Mouse (Mus musculus): ENCODE data around the gene Ccdc157. TPM values are rescaled to one million over a fixed set of nuclear protein-coding genes. Genes with fewer than 3 reads are reported as not detected.
"Not testable (repeated sequence)": the region's sequence is repeated elsewhere in the genome, so short reads cannot be mapped to it uniquely, and the experiment has no call there.

Ccdc157 gene
- polyA plus RNA-seq, 1 experiment from 2014 or later = 5.3 TPM

- Histone ChIP-seq H3K36me3 (ENCODE audit: poor library complexity, severe bottlenecking) (peaks cover 68% of the 10 kb centered on the region), H3K9me3 (replicated peaks) (no peaks in the 10 kb centered on the region), H3K4me2 (no peak overlapping the region), H3K4me1 (no peaks in the 10 kb centered on the region), H3K27me3 (no peaks in the 10 kb centered on the region), H3K9ac (no peak overlapping the region), H3K4me3 (no peak overlapping the region), H3K27ac (no peak overlapping the region)
- WGBS = 92% methylated on average over 21 of the region's 21 CpGs
- no peak for ATAC-seq
These were observed 16.6 kb downstream of the Ccdc157 start for GRCm38 (mm10) chr11:4143281-4144062.

DNA sequence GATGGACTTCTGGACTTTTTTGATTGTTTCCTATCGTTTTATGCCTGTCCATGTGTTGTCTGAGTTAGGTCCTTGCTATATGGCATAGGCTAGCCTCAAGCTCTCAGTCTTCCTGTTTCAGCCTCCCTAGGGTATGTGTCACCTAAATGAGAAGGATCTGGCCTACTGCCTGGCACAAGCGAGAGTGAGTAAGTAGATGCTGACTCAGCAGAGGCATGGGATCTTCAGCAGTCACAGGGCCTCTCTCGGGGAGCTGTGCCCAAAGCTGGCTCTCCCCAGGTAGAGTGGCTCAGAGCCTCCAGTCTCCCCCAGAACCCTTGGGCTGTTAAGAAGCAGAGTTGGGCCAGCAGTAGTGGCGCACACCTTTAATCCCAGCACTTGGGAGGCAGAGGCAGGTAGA, 17.7 kb downstream of the Ccdc157 start:
- no peak overlapping the region for H3K4me3 ChIP-seq
- H3K27ac ChIP-seq = no peak overlapping the region
- no peaks in the 10 kb centered on the region for H3K9me3 ChIP-seq (replicated peaks)
- no peak overlapping the region for H3K9ac ChIP-seq
- H3K4me2 ChIP-seq = no peak overlapping the region
- H3K27me3 ChIP-seq = no peaks in the 10 kb centered on the region
- peaks cover 77% of the 10 kb centered on the region for H3K36me3 ChIP-seq (ENCODE audit: poor library complexity, severe bottlenecking)
- WGBS = 89% methylated on average over 4 of the region's 4 CpGs
- no peak for ATAC-seq
- peaks cover 7% of the 10 kb centered on the region; the same call in 1 of the 2 replicates for H3K4me1 ChIP-seq

GRCm38 (mm10) chr11:4141505-4141904, 18.6 kb downstream of the Ccdc157 start:
- no peak overlapping the region for H3K4me2 ChIP-seq
- no peak overlapping the region for H3K4me3 ChIP-seq
- peaks cover 16% of the 10 kb centered on the region for H3K4me1 ChIP-seq
- no peak overlapping the region for H3K9ac ChIP-seq
- ATAC-seq = no peak
- no peaks in the 10 kb centered on the region for H3K9me3 ChIP-seq (replicated peaks)
- no peak overlapping the region for H3K27ac ChIP-seq
- peaks cover 81% of the 10 kb centered on the region for H3K36me3 ChIP-seq (ENCODE audit: poor library complexity, severe bottlenecking)
- H3K27me3 ChIP-seq = no peaks in the 10 kb centered on the region

GRCm38 (mm10) chr11:4138964-4139363, 21.1 kb downstream of the Ccdc157 start:
- Histone ChIP-seq H3K9me3 (replicated peaks) (no peaks in the 10 kb centered on the region), H3K27ac (no peak overlapping the region), H3K4me2 (no peak overlapping the region), H3K27me3 (no peaks in the 10 kb centered on the region), H3K36me3 (ENCODE audit: poor library complexity, severe bottlenecking) (peaks cover 71% of the 10 kb centered on the region), H3K4me3 (no peak overlapping the region), H3K9ac (no peak overlapping the region), H3K4me1 (peaks cover 26% of the 10 kb centered on the region)
- 78% methylated on average over 2 of the region's 2 CpGs for WGBS
- ATAC-seq = no peak

DNA sequence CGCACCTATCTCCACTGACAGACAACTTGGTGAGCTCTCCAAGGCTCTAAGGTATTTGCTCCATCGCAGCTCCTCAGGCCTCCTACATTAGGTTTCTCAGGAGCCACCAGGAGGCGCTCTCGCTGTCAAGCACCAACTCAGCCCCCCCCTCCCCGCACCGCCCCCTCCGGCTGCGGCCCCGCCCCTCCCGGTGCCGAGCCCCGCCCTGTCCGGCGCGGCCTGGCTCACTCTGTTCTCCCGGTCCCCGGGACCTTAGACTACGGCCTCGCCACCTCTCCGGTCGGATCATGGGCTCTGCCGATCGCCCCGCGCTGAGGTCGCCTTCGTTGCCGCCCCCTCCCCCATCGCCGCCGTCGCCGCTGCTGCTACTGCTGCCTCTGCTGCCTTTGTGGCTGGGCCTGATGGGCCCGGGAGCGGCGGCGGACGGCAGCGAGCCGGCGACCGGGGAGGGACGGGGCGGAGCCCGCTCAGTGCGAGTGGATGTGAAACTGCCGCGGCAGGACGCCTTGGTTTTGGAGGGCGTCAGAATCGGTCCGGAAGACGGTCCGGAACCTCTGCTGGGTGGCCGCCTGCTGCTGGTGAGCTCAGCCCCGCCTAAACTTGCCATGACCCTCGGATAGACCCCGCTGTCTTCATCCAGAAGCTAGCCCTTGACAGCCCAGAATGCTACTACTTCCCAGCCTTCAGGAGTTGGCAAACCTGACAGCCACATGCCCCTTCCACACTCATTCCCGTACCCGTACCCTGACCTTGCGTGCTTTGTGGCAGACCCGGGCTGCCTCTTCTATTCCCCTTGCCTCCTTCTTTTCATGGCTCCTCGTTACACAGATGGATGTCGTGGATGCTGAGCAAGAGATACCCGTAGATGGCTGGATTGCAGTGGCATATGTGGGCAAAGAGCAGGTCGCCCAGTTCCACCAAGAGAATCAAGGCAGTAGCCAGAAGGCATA, 24.8 kb downstream of the Ccdc157 start, which contains the start of gene Rnf215:
Gene Rnf215 (plus strand): TSS at position 217 of the 950 bp plus-strand sequence.
- Histone ChIP-seq H3K27me3 (no peaks in the 10 kb centered on the region), H3K27ac (peak within 1 kb of the TSS; percentile 76), H3K36me3 (ENCODE audit: poor library complexity, severe bottlenecking) (peaks cover 35% of the 10 kb centered on the region), H3K9ac (peak within 1 kb of the TSS; percentile 87), H3K4me1 (peaks cover 26% of the 10 kb centered on the region), H3K9me3 (replicated peaks) (no peaks in the 10 kb centered on the region), H3K4me2 (peak within 1 kb of the TSS; percentile 91), H3K4me3 (peak within 1 kb of the TSS; percentile 71)
- 2% methylated on average over 62 of the region's 66 CpGs for WGBS
- peak; percentile 92 for ATAC-seq

DNA sequence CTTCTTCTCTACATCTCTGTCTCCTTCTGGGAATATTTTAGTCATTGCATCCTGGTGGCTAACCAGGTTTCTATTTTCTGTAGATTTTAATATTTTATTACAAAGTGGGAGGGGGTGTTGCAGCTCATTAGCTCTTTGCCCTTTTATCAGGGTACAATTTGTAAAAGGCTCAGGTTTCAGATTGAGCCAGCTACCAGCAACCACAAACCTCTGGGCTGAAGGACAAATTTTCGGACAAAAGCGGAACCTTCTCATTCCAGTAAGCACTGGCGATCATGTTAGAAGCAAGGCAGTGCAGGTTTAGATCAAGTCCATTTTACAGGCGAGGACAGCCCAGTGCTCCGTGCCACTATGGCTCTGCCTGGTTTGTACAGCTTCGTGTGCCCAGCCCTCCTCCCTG, 25.7 kb downstream of the Ccdc157 start:
- no peaks in the 10 kb centered on the region for H3K27me3 ChIP-seq
- peak overlapping the region; percentile 71 for H3K4me3 ChIP-seq
- ATAC-seq = no peak
- H3K9ac ChIP-seq = no peak overlapping the region
- H3K4me2 ChIP-seq = peak overlapping the region; percentile 91
- H3K36me3 ChIP-seq (ENCODE audit: poor library complexity, severe bottlenecking) = peaks cover 27% of the 10 kb centered on the region
- peaks cover 26% of the 10 kb centered on the region for H3K4me1 ChIP-seq
- H3K27ac ChIP-seq = no peak overlapping the region
- 57% methylated on average over 6 of the region's 6 CpGs for WGBS
- no peaks in the 10 kb centered on the region for H3K9me3 ChIP-seq (replicated peaks)

DNA sequence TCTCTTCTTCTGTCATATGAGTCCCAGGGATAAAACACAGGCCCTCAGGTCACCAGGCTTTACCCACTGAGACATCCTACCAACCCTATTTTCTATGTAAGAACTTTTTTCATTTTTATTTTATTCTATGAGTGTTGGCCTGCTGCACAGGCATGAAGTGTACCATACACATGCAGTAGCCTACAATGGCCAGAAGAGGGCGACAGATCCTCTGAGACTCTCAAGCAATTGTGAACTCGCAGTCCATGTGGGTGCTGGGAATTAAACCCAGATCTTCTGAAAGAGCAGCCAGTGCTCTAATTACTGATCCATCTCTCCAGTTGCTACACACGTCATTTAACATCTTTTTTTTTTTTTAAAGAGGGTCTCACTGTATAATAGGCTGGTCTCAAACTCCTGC, 26.6 kb downstream of the Ccdc157 start:
- ATAC-seq = no peak
- H3K36me3 ChIP-seq (ENCODE audit: poor library complexity, severe bottlenecking) = peaks cover 18% of the 10 kb centered on the region
- WGBS = 57% methylated on average over 3 of the region's 3 CpGs
- H3K9me3 ChIP-seq (replicated peaks) = no peaks in the 10 kb centered on the region
- no peak overlapping the region for H3K27ac ChIP-seq
- no peak overlapping the region for H3K4me3 ChIP-seq
- H3K27me3 ChIP-seq = no peaks in the 10 kb centered on the region
- H3K4me2 ChIP-seq = no peak overlapping the region
- peaks cover 26% of the 10 kb centered on the region for H3K4me1 ChIP-seq
- H3K9ac ChIP-seq = no peak overlapping the region

DNA sequence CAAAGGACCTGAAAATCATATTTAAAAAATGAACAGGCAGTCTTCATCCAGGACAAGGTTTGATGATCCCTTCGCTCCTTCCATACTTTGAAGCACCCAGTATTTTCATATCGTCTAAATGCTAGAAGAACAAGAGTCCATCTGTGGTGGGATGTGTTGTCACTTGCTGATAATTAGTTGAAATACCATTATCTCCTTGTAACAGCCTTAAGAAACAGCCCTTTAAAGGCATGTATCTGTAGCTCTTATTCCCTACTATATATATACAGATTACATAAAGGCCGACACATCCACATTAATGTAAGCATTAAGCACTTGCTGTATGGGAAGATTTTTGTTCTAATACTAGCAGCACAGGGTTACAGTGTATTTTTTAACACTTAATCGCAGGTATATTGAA, 31.6 kb downstream of the Ccdc157 start:
- not testable (repeated sequence) for H3K27me3 ChIP-seq; H3K4me3 ChIP-seq; H3K4me2 ChIP-seq; H3K9ac ChIP-seq; H3K36me3 ChIP-seq (ENCODE audit: poor library complexity, severe bottlenecking); ATAC-seq; H3K27ac ChIP-seq; H3K4me1 ChIP-seq
- 96% methylated on average over 4 of the region's 4 CpGs for WGBS
- H3K9me3 ChIP-seq (replicated peaks) = peaks cover 11% of the 10 kb centered on the region; the same call in 1 of the 2 replicates

DNA sequence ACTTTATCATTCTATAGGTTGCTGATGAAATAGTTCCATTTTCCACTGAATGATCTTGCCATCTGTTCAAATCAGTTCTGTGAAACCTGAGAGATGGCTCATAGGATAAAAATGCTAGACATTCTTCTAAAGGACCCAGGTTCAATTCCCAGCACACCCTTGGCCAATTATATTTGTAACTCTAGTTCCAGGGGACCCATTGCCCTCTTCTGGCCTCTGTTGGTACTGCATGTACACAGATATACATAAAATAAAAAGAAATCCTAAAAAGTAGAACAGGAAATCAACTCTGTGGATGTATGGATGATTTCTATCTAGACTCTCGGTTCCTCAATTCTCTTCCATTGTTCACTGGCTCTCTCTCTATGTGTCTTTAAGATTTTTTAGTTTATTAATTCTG, 33.0 kb downstream of the Ccdc157 start:
- H3K27me3 ChIP-seq = no peaks in the 10 kb centered on the region
- 88% methylated on average over 1 of the region's 1 CpGs for WGBS
- H3K4me1 ChIP-seq = no peaks in the 10 kb centered on the region
- no peak overlapping the region for H3K4me3 ChIP-seq
- ATAC-seq = no peak
- peaks cover 11% of the 10 kb centered on the region; the same call in 1 of the 2 replicates for H3K9me3 ChIP-seq (replicated peaks)
- H3K9ac ChIP-seq = no peak overlapping the region
- no peaks in the 10 kb centered on the region for H3K36me3 ChIP-seq (ENCODE audit: poor library complexity, severe bottlenecking)
- H3K4me2 ChIP-seq = no peak overlapping the region
- H3K27ac ChIP-seq = no peak overlapping the region

GRCm38 (mm10) chr11:4123922-4124321, 36.2 kb downstream of the Ccdc157 start:
- no peaks in the 10 kb centered on the region for H3K36me3 ChIP-seq (ENCODE audit: poor library complexity, severe bottlenecking)
- 55% methylated on average over 5 of the region's 5 CpGs for WGBS
- peaks cover 11% of the 10 kb centered on the region; the same call in 1 of the 2 replicates for H3K9me3 ChIP-seq (replicated peaks)
- H3K27ac ChIP-seq = no peak overlapping the region; the same call in 1 of the 2 replicates
- no peak overlapping the region for H3K9ac ChIP-seq
- peaks cover 12% of the 10 kb centered on the region for H3K27me3 ChIP-seq
- ATAC-seq = no peak
- H3K4me3 ChIP-seq = no peak overlapping the region
- 0 out of 2 replicates have a peak, but pooled peaks cover 2% of the 10 kb centered on the region for H3K4me1 ChIP-seq
- H3K4me2 ChIP-seq = no peak overlapping the region

- no peaks in the 10 kb centered on the region for H3K36me3 ChIP-seq (ENCODE audit: poor library complexity, severe bottlenecking)
- no peak within 1 kb of the TSS; the same call in 1 of the 2 replicates for H3K27ac ChIP-seq
- peaks cover 11% of the 10 kb centered on the region; the same call in 1 of the 2 replicates for H3K9me3 ChIP-seq (replicated peaks)
- no peak for ATAC-seq
- H3K4me2 ChIP-seq = no peak within 1 kb of the TSS
- WGBS = 59% methylated on average over 10 of the region's 10 CpGs
- no peak within 1 kb of the TSS for H3K4me3 ChIP-seq
- peaks cover 12% of the 10 kb centered on the region for H3K4me1 ChIP-seq
- H3K27me3 ChIP-seq = peaks cover 16% of the 10 kb centered on the region
- H3K9ac ChIP-seq = no peak within 1 kb of the TSS
These were observed 37.1 kb downstream of the Ccdc157 start, which contains the start of gene Sec14l2 for GRCm38 (mm10) chr11:4122742-4123579. TSS of gene Sec14l2 (minus strand) at chr11:4123415.

Data from forebrain, embryonic 13.5 days (tissue).